Mouse (Mus musculus) stomach, embryonic 14.5 days (tissue): ENCODE data around the gene Stk38. TPM values are rescaled to one million over a fixed set of nuclear protein-coding genes. Genes with fewer than 3 reads are reported as not detected.

Source experiments
- ATAC-seq: fragments of 200-750 bp; cut with Nextera tagmentation; 2 replicates; pipeline ENCODE4 v1.8.0; 2017; ENCODE audit warnings: low read depth, moderate TSS enrichment; ENCODE audit not compliant: insufficient number of reproducible peaks, insufficient read depth, low FRiP score
- H3K27ac ChIP-seq: fragments of 300-500 bp; sonication (generic); 2 replicates; pipeline ENCODE4 v1.5.1; 2014; ENCODE audit warnings: mild to moderate bottlenecking, low read length, moderate library complexity, mixed read lengths
- H3K27me3 ChIP-seq: fragments of 300-500 bp; sonication (generic); 2 replicates; pipeline ENCODE4 v1.6.1; 2014; ENCODE audit warnings: low read length, control low read depth, mixed read lengths; ENCODE audit not compliant: control insufficient read depth, insufficient read depth
- H3K36me3 ChIP-seq: fragments of 300-500 bp; sonication (generic); 2 replicates; pipeline ENCODE4 v1.6.1; 2014; ENCODE audit warnings: mild to moderate bottlenecking, control low read depth, low read length, moderate library complexity, mixed read lengths; ENCODE audit not compliant: control insufficient read depth, insufficient read depth
- H3K4me1 ChIP-seq: fragments of 300-500 bp; sonication (generic); 2 replicates; pipeline ENCODE4 v1.6.1; 2014; ENCODE audit warnings: low read length, control low read depth, mixed read lengths; ENCODE audit not compliant: control insufficient read depth, insufficient read depth
- H3K4me2 ChIP-seq: fragments of 300-500 bp; sonication (generic); replicated peaks from 2 replicates; pipeline ENCODE4 v1.6.1; 2014; ENCODE audit warnings: low read depth, low read length, control low read depth
- H3K4me3 ChIP-seq: fragments of 300-500 bp; sonication (generic); 2 replicates; pipeline ENCODE4 v1.5.1; 2014; ENCODE audit warnings: low read depth, low read length, control low read depth
- H3K9ac ChIP-seq: fragments of 300-500 bp; sonication (generic); replicated peaks from 2 replicates; pipeline ENCODE4 v1.6.1; 2014; ENCODE audit warnings: low read depth, mild to moderate bottlenecking, control low read depth, low read length, moderate library complexity, mixed read lengths
- H3K9me3 ChIP-seq: fragments of 300-500 bp; sonication (generic); 2 replicates; pipeline ENCODE4 v1.6.1; 2016; ENCODE audit warnings: low read depth, low read length, control low read depth; ENCODE audit not compliant: control insufficient read depth
- WGBS: fragments of 180-500 bp; shearing (Covaris S2); extraction: QIAGEN DNeasy Blood & Tissue Kit; methylation state at CpG from one replicate; pipeline ENCODE4 v1.1.7; 2014; 5-methylcytosine and 5-hydroxymethylcytosine counted together
- polyA plus RNA-seq: library from polyadenylated mRNA; unstranded; fragments of >200 nt; fragmentation: Nextera tagmentation; extraction: Ambion mirVana; gene quantifications from 2 replicates; pipeline ENCODE4 v1.2.1, GENCODE M21; 2014

The Stk38 gene
- polyA plus RNA-seq, 1 experiment from 2014 or later = 121 TPM

DNA sequence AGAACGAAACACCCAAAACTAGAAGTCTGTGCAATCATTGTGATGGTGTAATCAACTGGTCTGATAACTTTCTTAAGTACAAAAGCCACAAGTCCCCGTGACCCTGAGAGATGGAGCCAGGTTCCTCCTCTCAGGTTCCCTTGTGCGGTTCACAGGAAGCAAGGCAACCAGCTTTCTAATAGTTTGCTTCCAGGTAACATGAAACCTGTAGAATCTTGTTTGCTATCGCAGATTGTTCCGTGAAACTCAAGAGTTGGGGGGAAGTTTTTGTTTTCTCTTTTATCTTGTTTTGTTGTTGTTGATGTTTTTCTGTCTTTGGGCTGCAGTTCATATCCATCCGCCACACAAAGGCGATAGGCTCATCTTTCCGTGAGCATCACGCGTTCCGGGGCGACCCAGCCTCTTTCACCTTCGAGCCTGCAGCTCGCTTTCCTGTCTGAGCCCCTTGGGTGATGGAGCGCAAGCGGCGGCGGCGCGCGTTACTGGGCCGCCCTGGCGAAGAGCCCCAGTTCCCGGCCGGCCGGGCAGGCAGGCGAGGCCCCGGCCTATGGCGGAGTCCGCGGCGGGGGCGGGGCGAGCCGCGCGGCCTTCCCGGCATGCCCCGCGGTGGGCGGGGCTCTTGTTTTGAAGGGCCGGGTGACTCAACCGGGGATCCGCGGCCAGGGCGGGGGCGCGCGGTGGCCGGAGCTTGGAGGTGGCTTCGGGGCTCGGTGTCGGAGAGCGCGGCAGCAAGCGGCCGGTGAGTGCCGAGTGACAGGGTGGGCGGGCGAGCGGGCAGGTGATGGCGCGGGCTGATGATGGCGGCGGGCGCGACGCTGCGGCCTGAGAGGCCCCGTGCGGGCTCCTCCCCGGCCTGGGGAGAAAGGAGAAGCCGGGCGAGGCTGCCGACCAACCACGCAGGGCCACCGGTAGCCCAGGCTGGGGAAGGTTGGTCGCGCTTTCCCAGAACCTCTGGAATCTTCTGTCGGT is 55.7 kb downstream of the Stk38 start, which contains the start of gene Kctd20:
Kctd20 (plus strand) TSS at position 120 of the 969 bp plus-strand sequence.
- peak; percentile 92 for ATAC-seq
- Histone ChIP-seq H3K27me3 (no peaks in the 10 kb centered on the region), H3K27ac (peak within 1 kb of the TSS; percentile 96), H3K4me3 (peak within 1 kb of the TSS; percentile 65), H3K4me1 (peaks cover 14% of the 10 kb centered on the region), H3K4me2 (peak within 1 kb of the TSS; percentile 89), H3K9ac (peak within 1 kb of the TSS; percentile 64), H3K36me3 (no peaks in the 10 kb centered on the region; the same call in 1 of the 2 replicates), H3K9me3 (no peaks in the 10 kb centered on the region)
- WGBS = under 1% methylated on average over 80 of the region's 80 CpGs

DNA sequence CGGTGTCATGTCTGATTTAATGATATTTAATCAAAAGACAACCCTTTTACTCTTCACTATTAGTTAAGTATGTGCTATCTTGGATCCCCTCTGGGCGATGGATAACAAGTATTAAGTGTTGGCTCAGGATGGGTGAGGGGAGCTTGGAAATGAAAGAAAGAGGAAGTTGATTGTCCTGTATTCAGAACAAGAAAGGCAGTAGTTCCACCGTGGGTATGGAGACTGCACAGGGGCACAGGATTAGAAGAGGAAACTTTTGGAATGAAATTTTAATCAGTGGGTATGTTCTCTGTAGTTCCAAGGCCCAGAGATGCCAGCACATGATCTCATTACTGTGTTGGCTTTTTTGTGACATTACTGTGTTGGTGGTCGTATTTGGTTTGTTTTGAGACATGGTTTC is 57.0 kb downstream of the Stk38 start:
- Histone ChIP-seq H3K36me3 (no peaks in the 10 kb centered on the region), H3K9ac (no peak overlapping the region), H3K4me3 (no peak overlapping the region), H3K4me2 (no peak overlapping the region), H3K4me1 (peaks cover 14% of the 10 kb centered on the region), H3K27ac (no peak overlapping the region), H3K27me3 (no peaks in the 10 kb centered on the region), H3K9me3 (no peaks in the 10 kb centered on the region)
- no peak for ATAC-seq
- 73% methylated on average over 4 of the region's 4 CpGs for WGBS

DNA sequence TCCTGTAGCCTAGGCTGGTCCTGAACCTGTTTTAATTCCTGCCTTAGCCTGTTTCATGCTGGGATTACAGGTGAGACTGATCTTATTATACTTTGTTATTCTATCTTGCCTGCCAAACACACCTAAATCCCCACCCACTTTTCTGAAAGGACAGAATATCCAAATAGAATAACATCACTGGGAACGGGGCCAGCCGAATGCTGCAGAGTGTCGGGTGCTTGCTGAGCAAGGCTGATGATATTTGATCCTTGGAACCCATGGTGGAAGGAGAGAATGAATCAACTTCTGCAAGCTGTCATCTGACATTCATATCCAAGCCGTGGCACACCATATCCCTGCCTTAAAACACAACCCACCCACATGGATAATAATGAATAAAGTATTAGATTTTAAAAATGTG is 59.1 kb downstream of the Stk38 start:
- H3K4me2 ChIP-seq = no peak overlapping the region
- H3K4me1 ChIP-seq = peaks cover 7% of the 10 kb centered on the region
- H3K9me3 ChIP-seq = no peaks in the 10 kb centered on the region
- no peak for ATAC-seq
- H3K4me3 ChIP-seq = no peak overlapping the region
- WGBS = 45% methylated on average over 4 of the region's 4 CpGs
- H3K27me3 ChIP-seq = no peaks in the 10 kb centered on the region
- no peak overlapping the region for H3K27ac ChIP-seq
- no peak overlapping the region for H3K9ac ChIP-seq
- H3K36me3 ChIP-seq = no peaks in the 10 kb centered on the region

DNA sequence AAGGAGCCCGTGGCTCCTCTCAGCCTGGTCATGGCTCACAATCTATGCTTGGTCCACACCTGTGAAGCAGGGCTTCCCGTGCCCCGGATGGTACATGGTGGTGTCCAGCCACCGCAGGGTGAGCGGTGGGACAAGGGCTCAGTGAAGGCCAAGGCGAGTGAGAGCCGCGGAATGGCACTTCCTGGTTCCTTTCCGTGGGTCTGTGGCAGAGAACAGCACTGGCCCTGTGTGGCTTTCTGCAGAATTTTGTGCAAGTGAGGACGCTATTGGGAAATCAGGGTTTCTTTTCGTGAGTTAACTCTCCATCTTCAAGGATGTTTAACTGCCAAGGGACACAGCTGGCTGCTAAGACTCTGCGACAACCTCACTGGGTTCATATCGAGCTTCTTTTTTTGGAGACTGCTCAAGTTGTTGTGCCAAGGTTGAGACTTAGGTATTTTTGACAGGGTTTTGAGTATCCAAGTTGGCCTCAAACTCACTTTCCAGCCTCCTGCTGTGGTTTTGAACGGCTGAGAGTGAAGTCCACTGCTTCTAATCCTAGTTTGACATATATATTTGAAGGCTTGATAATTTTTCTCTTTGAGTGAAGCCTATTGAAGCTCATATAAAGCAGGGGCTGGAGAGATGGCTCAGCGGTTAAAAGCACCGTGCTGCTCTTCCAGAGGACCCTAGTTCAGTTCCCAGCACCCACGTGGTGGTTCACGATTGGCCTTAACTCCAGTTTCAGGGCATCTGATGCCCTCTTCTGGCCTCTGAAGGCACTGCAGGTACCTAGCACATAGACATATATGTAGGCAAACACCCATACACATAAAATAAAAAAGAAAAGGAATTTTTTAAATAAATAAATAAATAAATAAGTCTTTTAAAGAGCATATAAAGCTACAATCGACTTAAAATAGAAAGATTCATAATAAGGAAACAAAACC is 60.5 kb downstream of the Stk38 start:
- Histone ChIP-seq H3K36me3 (no peaks in the 10 kb centered on the region), H3K4me3 (no peak overlapping the region), H3K4me2 (no peak overlapping the region), H3K9me3 (no peaks in the 10 kb centered on the region), H3K27me3 (no peaks in the 10 kb centered on the region), H3K4me1 (0 out of 2 replicates have a peak, but pooled peaks cover 3% of the 10 kb centered on the region), H3K9ac (no peak overlapping the region), H3K27ac (no peak overlapping the region)
- 94% methylated on average over 19 of the region's 19 CpGs for WGBS
- ATAC-seq = no peak

DNA sequence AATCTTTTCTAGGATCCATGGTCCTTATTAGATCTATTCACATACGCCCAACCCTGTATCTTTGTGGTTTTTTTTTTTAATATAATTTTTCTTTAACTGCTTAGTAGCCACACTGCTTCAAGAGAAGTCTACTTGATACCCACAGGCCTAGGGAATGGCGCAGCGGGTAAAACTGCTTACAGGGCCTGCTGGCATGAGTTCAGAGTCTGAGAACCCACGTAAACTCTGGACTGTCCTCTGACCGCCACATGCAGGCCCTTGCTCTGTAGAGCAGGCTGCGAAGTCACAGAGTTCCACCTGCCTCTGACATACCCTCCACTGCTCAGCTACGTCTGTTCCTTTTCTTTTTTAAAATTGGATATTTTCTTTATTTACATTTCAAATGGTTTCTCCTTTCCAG is 63.3 kb downstream of the Stk38 start:
- Histone ChIP-seq H3K27me3 (no peaks in the 10 kb centered on the region), H3K4me2 (no peak overlapping the region), H3K9me3 (no peaks in the 10 kb centered on the region), H3K27ac (no peak overlapping the region), H3K4me3 (no peak overlapping the region), H3K4me1 (no peaks in the 10 kb centered on the region), H3K9ac (no peak overlapping the region), H3K36me3 (no peaks in the 10 kb centered on the region)
- ATAC-seq = no peak
- WGBS = 86% methylated on average over 7 of the region's 7 CpGs

DNA sequence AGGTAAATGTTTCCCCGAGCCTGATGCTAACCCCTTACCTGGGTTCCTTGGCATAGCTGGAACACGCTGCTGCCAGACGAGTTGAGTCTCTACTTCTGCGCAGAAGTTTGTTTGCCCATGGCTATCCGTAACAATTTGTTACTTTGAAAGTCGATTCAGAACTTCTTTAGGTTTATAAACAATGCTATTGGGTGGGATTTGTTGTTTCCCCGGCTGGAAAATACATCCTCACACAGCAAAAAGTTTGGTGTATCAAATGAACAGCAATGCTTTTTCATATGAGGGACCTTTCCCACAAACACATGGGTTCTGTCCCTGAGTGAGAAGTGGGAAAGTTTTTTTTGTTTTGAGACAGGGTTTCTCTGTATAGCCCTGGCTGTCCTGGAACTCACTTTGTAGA is 64.1 kb downstream of the Stk38 start, which contains the start of gene Pxt1:
Pxt1 (minus strand) TSS at position 101 of the 400 bp plus-strand sequence.
- Histone ChIP-seq H3K9me3 (no peaks in the 10 kb centered on the region), H3K27ac (no peak within 1 kb of the TSS), H3K36me3 (no peaks in the 10 kb centered on the region), H3K4me3 (no peak within 1 kb of the TSS), H3K9ac (no peak within 1 kb of the TSS), H3K4me1 (no peaks in the 10 kb centered on the region), H3K4me2 (no peak within 1 kb of the TSS), H3K27me3 (no peaks in the 10 kb centered on the region)
- ATAC-seq = no peak
- WGBS = 84% methylated on average over 7 of the region's 7 CpGs

DNA sequence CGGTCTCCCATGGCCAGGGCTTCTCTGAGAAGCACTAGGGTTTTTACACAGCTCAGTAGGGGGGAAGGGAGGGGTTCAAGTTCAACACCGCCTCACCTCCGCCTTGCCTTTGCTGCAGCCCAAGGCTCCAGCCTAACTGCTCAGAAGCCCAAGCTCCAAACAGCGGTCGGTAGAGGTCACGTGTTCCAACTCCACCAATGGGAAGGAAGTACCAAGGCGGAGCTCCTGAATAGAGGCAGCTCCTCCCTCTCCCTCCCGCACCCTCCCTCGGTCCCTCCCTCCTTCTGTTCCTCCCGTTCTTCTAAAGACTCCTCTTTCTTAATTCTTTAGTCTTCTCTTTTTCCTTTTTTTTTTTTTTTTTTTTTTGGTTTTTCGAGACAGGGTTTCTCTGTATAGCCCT is 65.7 kb downstream of the Stk38 start:
- Histone ChIP-seq H3K4me3 (no peak overlapping the region), H3K27me3 (no peaks in the 10 kb centered on the region), H3K9ac (no peak overlapping the region), H3K9me3 (no peaks in the 10 kb centered on the region), H3K4me2 (no peak overlapping the region), H3K4me1 (no peaks in the 10 kb centered on the region), H3K36me3 (no peaks in the 10 kb centered on the region), H3K27ac (no peak overlapping the region)
- WGBS = 69% methylated on average over 10 of the region's 11 CpGs
- no peak for ATAC-seq
